Mouse (Mus musculus) midbrain, embryonic 11.5 days (tissue): ENCODE measurements around the gene 2310022A10Rik. TPM values are rescaled to one million over a fixed set of nuclear protein-coding genes. Genes with fewer than 3 reads are reported as not detected.
A peak's percentile ranks its signal among the peaks of the same experiment; 100 is the strongest.

Experiments
- ATAC-seq: fragments of 200-750 bp; cut with Nextera tagmentation; 2 replicates; pipeline ENCODE4 v1.8.0; 2017; ENCODE audit warnings: moderate TSS enrichment, moderate library complexity; ENCODE audit not compliant: low FRiP score
- DNase-seq: peaks from one replicate; pipeline ENCODE4 v3.0.0; 2015; ENCODE audit warnings: low spot score; ENCODE audit errors: missing footprints
- H3K27ac ChIP-seq: fragments of 300-500 bp; sonication (generic); 2 replicates; pipeline ENCODE4 v1.5.1; 2014; ENCODE audit warnings: low read depth, low read length
- H3K27me3 ChIP-seq: fragments of 300-500 bp; sonication (generic); 2 replicates; pipeline ENCODE4 v1.6.1; 2014; ENCODE audit warnings: mild to moderate bottlenecking, low read length, moderate library complexity, mixed read lengths; ENCODE audit not compliant: control insufficient read depth, insufficient read depth
- H3K36me3 ChIP-seq: fragments of 300-500 bp; sonication (generic); 2 replicates; pipeline ENCODE4 v1.6.1; 2014; ENCODE audit warnings: mild to moderate bottlenecking, low read length, moderate library complexity, mixed read lengths; ENCODE audit not compliant: control insufficient read depth, insufficient read depth
- H3K4me1 ChIP-seq: fragments of 300-500 bp; sonication (generic); 2 replicates; pipeline ENCODE4 v1.6.1; 2014; ENCODE audit warnings: low read length; ENCODE audit not compliant: control insufficient read depth, insufficient read depth
- H3K4me2 ChIP-seq: fragments of 300-500 bp; sonication (generic); 2 replicates; pipeline ENCODE4 v1.6.1; 2014; ENCODE audit warnings: mild to moderate bottlenecking, moderate library complexity
- H3K4me3 ChIP-seq: fragments of 300-500 bp; sonication (generic); 2 replicates; pipeline ENCODE4 v1.5.1; 2014; ENCODE audit warnings: low read depth, low read length
- H3K9ac ChIP-seq: fragments of 300-500 bp; sonication (generic); 2 replicates; pipeline ENCODE4 v1.6.1; 2014; ENCODE audit warnings: low read length
- H3K9me3 ChIP-seq: fragments of 300-500 bp; sonication (generic); 2 replicates; pipeline ENCODE4 v1.6.1; 2016; ENCODE audit warnings: low read length; ENCODE audit not compliant: control insufficient read depth
- WGBS: fragments of 180-500 bp; shearing (Covaris S2); extraction: QIAGEN DNeasy Blood & Tissue Kit; methylation state at CpG from one replicate; pipeline ENCODE4 v1.1.7; 2014; 5-methylcytosine and 5-hydroxymethylcytosine counted together
- polyA plus RNA-seq: library from polyadenylated mRNA; unstranded; fragments of >200 nt; fragmentation: Nextera tagmentation; extraction: Ambion mirVana; gene quantifications from 2 replicates; pipeline ENCODE4 v1.2.1, GENCODE M21; 2014

2310022A10Rik gene
- polyA plus RNA-seq, 1 experiment from 2014 or later, result 26.5 TPM

- Histone ChIP-seq H3K4me2 (no peak overlapping the region), H3K27ac (no peak overlapping the region), H3K36me3 (no peaks in the 10 kb centered on the region), H3K9me3 (no peaks in the 10 kb centered on the region), H3K27me3 (no peaks in the 10 kb centered on the region), H3K4me3 (no peak overlapping the region), H3K4me1 (no peaks in the 10 kb centered on the region), H3K9ac (no peak overlapping the region)
- DNase-seq, result no peak
- 89% methylated on average over 4 of the region's 4 CpGs for WGBS
- ATAC-seq, result no peak
Observed at GRCm38 (mm10) chr7:27543851-27544250, 9.2 kb upstream of the 2310022A10Rik start.

GRCm38 (mm10) chr7:27544675-27545370, 8.2 kb upstream of the 2310022A10Rik start:
- Histone ChIP-seq H3K4me3 (no peak overlapping the region), H3K27me3 (no peaks in the 10 kb centered on the region), H3K27ac (no peak overlapping the region), H3K9me3 (no peaks in the 10 kb centered on the region), H3K4me1 (no peaks in the 10 kb centered on the region), H3K9ac (no peak overlapping the region), H3K36me3 (no peaks in the 10 kb centered on the region), H3K4me2 (no peak overlapping the region)
- DNase-seq, result no peak
- ATAC-seq, result no peak
- WGBS, result 87% methylated on average over 12 of the region's 12 CpGs

- Histone ChIP-seq H3K9me3 (no peaks in the 10 kb centered on the region), H3K9ac (no peak overlapping the region), H3K4me2 (no peak overlapping the region), H3K27me3 (no peaks in the 10 kb centered on the region), H3K4me3 (no peak overlapping the region), H3K36me3 (no peaks in the 10 kb centered on the region), H3K4me1 (peaks cover 10% of the 10 kb centered on the region), H3K27ac (no peak overlapping the region)
- WGBS, result 88% methylated on average over 6 of the region's 6 CpGs
- no peak for ATAC-seq
- no peak for DNase-seq
Observed at GRCm38 (mm10) chr7:27549597-27549996, 3.4 kb upstream of the 2310022A10Rik start.

- DNase-seq, result no peak
- Histone ChIP-seq H3K27ac (no peak overlapping the region), H3K4me1 (peaks cover 10% of the 10 kb centered on the region), H3K4me2 (peak overlapping the region; percentile 80), H3K4me3 (0 out of 2 replicates have a peak overlapping the region, but pooled peaks have one; percentile 82), H3K27me3 (no peaks in the 10 kb centered on the region), H3K9me3 (no peaks in the 10 kb centered on the region), H3K36me3 (no peaks in the 10 kb centered on the region), H3K9ac (no peak overlapping the region)
- 66% methylated on average over 5 of the region's 5 CpGs for WGBS
- no peak for ATAC-seq
Observed at GRCm38 (mm10) chr7:27552070-27552469, 963 bp upstream of the 2310022A10Rik start.

GRCm38 (mm10) chr7:27560291-27560887, 7.4 kb downstream of the 2310022A10Rik start:
- H3K9ac ChIP-seq, result no peak overlapping the region
- no peaks in the 10 kb centered on the region for H3K4me1 ChIP-seq
- no peak for DNase-seq
- no peak for ATAC-seq
- H3K36me3 ChIP-seq, result peaks cover 5% of the 10 kb centered on the region
- no peak overlapping the region for H3K27ac ChIP-seq
- no peak overlapping the region for H3K4me2 ChIP-seq
- no peaks in the 10 kb centered on the region for H3K27me3 ChIP-seq
- WGBS, result 82% methylated on average over 8 of the region's 8 CpGs
- H3K9me3 ChIP-seq, result no peaks in the 10 kb centered on the region
- no peak overlapping the region for H3K4me3 ChIP-seq

GRCm38 (mm10) chr7:27560978-27561377, 7.9 kb downstream of the 2310022A10Rik start:
- Histone ChIP-seq H3K4me2 (no peak overlapping the region), H3K9ac (no peak overlapping the region), H3K27ac (no peak overlapping the region), H3K27me3 (no peaks in the 10 kb centered on the region), H3K4me1 (no peaks in the 10 kb centered on the region), H3K9me3 (no peaks in the 10 kb centered on the region), H3K4me3 (no peak overlapping the region), H3K36me3 (peaks cover 5% of the 10 kb centered on the region)
- 95% methylated on average over 1 of the region's 1 CpGs for WGBS
- no peak for ATAC-seq
- DNase-seq, result no peak

- no peaks in the 10 kb centered on the region for H3K27me3 ChIP-seq
- no peak overlapping the region for H3K4me3 ChIP-seq
- WGBS, result 92% methylated on average over 5 of the region's 5 CpGs
- H3K4me2 ChIP-seq, result no peak overlapping the region
- ATAC-seq (no peak), DNase-seq (no peak)
- no peak overlapping the region for H3K27ac ChIP-seq
- no peaks in the 10 kb centered on the region for H3K4me1 ChIP-seq
- no peak overlapping the region; the same call in 1 of the 2 replicates for H3K9ac ChIP-seq
- H3K36me3 ChIP-seq, result peaks cover 17% of the 10 kb centered on the region
- H3K9me3 ChIP-seq, result no peaks in the 10 kb centered on the region
Observed at GRCm38 (mm10) chr7:27569580-27570224, 16.7 kb downstream of the 2310022A10Rik start.

- WGBS, result 92% methylated on average over 4 of the region's 4 CpGs
- peaks cover 21% of the 10 kb centered on the region for H3K36me3 ChIP-seq
- no peak overlapping the region for H3K4me3 ChIP-seq
- no peak overlapping the region for H3K9ac ChIP-seq
- DNase-seq (no peak), ATAC-seq (no peak)
- no peak overlapping the region for H3K27ac ChIP-seq
- no peaks in the 10 kb centered on the region for H3K4me1 ChIP-seq
- no peaks in the 10 kb centered on the region for H3K27me3 ChIP-seq
- no peak overlapping the region for H3K4me2 ChIP-seq
- H3K9me3 ChIP-seq, result no peaks in the 10 kb centered on the region
Observed at GRCm38 (mm10) chr7:27572133-27572532, 19.1 kb downstream of the 2310022A10Rik start.
